Mouse (Mus musculus): ENCODE measurements around the gene Bysl.

DNA sequence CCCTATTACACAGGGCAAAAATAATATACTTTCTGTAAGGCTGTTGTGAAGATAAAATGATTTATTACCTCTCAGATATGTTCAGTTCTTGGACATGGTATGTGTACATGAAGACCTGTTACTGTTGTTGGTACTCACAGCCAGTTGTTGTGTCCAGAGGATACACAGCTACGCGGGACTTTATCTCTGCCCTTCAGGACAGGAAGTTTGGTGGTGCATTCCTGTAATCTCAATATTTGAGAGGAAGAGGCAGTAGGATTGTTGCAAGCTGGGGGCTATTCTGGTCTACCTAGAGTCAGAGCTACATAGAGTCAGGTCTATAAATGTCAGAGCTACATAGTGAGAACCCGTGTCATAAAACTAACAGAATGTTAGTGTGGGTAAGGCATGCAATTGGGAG, 20.2 kb downstream of the Bysl start:
- TF ChIP-seq CTCF (IDR thresholded peaks at IDR 0.05; ENCODE audit: low read depth) (no peak), EP300 (IDR thresholded peaks at IDR 0.05; ENCODE audit: low read depth) (no peak)
